Mouse (Mus musculus) 3T3-L1 (cell line): Measurements from ENCODE around the gene St7.

Experiments
- DNase-seq: peaks from one replicate; pipeline ENCODE4 v3.0.0-alpha.2; 2015; ENCODE audit warnings: low read depth, low spot score

Gene St7

DNA sequence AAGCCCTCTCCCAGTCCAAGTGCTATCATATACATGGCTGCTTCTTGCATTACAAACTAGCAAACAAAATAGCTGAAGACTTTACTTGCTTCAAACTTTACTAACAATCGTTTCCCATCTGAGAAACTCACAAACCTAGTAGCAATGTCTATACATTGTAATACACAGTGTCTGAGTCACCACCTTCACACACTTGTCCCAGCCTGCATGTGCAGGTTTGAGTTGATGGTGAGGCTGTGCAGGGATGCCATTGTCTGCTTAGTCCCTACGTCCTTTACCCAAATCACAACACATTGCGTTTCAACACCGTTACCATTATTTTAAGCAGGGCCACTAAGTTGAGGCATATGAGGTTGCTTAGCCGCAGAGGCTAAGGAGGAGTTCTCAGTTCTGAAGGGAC, 26.7 kb downstream of the St7 start:
- no peak for DNase-seq

DNA sequence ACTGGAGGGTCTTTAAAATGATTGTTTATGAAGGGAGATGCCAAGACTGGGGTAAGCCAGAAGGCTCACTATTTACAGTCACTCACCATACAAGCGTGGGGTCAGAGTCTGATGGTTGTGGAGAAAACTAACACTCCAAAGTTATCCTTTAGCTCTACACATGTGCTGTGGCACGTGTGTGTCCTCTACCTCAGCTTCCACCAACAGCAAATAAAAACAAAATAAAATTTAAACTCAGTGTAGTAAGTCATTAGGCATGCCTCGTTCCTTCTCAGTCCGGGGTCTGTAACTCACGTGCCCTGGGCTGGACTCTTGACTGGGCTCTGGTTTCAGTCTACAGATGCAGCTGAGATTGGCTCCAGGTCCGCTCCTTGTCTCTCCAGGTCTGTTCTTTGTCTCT, 27.3 kb downstream of the St7 start:
- DNase-seq = no peak

DNA sequence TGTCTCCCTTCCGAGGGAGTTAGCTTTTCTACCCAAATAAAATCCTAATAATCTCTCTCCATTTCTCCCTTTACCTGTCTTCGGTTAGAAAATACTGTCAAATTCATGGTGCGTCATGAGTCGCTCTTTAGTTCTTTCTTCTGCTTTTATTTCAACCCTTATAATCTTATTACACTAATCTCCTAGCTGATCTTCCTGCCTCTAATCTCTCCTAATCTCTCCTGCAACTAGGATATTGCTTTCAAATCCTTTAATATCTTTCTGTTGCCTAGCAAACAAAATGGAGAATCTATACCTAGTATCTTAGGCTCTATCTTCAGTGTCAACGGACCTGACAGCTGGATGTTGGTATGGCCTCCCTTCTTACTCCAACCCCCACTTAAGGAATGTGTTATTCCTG, 29.0 kb downstream of the St7 start:
- DNase-seq = no peak

DNA sequence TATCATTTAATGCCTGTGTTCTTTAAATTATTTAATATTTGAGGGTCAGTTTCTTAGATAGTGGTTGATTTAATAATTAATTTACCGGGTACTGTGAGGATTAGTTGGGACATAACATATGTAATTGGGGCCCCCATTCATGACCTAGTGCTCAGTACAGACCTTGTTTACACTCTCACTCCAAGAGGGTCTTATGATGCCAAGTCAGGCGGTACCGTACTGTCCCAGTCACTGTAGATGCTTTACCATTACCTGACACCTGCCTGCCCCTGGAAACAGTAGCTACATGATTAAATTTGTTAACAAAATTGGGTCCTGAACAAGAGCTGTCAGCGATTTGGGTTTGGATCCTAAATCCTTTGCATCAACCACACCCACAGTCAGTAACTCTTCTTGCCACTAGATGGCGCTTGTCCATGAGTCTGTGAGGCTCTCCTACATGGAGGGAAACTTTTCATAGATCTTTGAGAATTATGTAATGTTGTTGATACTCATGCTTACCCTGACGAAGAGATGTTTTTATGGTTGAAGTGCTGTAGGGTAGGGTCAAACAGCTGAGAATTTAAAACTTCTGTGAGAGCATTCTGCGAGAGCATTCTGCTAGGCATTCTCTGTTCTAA, 33.2 kb downstream of the St7 start:
- DNase-seq = peak; percentile 89

DNA sequence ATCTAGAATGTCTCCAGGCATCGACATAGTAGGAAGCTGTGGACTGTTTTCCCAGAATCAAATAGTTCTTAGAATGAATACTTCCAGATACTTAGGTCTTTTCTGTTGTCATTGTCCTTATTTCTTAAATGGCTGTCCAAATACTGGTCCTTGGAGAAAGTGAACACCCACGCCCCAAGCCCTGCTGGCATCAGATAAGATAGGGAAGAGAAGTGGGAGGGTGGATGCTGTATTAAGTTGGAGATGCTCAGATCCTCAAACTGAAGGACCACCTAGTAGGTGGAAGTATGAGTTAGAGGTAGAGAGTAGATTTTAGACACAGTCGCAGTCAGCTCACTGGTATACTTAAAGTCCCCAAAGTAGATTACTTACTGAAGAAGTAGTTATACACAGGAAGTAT, 34.5 kb downstream of the St7 start:
- no peak for DNase-seq

DNA sequence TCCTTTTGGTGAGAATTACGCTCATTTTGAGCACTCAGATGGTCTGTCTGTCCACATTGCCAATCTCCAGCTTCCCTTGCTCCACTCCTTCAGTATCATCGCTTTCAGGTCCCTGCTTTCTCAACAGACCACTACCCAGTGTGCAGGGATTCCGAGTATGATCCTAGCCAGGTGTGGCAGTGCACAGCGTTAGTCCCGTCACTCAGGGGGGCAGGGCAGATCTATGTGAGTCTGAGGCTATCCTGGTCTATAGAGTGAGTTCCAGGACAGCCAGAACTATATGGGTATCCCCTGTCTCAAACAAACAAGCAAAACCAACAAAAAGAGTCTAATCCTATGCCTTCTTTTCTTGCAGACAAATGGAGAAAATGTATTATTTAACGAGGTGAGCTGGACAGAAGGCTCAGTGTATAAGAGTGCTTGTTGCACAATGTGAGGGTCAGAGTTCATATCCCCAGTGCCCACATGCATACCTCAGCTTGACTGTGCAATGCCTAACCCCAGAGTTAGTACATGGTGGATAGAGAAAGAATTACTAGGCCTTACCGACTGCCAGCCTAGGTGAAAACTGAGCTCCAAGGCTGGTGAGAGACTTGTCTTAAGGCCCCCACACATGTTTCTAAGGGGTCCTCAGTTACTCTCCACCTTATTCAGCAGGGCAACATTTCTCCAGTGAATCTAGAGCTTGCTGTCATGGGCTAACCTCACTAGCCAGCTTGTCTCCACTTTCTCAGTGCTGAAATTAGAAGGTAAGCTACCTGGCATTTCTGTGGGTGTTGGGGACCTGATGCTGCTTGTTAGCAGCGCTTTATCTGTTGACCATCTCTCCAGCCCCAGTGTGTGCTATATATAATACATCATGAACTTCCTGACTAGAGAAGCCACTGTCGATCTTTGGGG, 35.4 kb downstream of the St7 start:
- no peak for DNase-seq

DNA sequence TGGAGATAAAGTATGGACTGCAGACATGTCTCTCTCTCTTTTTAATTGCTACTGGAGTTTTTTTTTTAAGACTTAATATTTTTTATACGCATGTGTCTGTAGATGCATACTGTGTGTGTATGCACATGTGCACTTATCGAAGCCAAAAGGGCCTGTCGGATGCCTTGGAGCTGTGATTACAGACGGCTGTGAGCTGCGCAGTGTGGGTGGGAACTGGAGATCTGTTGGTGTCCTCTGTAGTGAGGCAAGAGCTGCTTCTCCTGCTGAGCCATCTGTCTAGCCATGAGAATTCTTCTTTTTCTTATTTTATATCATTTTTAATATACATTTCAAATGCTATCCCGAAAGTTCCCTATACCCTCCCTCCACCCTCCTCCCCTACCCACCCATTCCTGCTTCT, 37.4 kb downstream of the St7 start:
- no peak for DNase-seq

DNA sequence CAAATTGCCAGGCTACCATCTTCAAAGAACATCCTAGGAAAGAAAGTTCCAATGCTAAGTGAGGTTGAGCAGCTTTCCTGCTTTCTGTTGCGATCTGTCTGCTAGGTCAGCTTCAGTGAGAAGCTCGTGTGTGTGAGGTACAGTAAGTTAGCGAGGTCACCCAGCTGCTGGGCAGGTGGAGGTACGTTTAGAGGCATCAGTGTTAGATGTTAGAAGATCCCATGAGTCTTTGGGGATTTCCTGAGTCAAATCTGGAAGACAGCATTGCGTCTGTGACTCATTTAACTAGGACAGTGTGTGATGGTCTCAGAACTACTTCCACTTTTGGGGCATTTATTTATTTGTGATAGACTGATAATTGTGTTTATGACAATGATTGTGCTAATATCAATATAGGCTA, 39.0 kb downstream of the St7 start:
- DNase-seq = no peak

DNA sequence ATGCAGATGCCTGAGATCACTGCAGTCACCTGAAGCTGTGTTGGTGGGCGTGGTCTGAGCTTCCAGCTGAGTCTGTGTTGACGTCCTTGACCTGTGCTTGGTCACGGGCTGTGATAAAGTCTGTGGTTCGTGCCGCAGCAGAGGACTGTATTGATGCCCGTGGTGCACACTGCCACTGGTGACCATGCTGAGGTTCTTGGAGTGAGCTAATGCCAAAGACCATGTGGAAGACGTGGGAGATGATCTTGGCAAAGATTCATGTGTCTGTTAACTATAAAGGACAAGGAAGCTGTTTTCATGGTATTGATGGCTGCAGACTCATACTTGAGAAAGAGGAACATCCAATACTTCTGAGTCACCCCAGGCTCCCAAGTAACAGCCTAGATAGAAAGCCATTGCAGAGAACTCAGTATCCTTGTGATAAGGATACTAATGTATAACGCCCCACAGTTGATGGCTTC, 41.2 kb downstream of the St7 start:
- DNase-seq = no peak

DNA sequence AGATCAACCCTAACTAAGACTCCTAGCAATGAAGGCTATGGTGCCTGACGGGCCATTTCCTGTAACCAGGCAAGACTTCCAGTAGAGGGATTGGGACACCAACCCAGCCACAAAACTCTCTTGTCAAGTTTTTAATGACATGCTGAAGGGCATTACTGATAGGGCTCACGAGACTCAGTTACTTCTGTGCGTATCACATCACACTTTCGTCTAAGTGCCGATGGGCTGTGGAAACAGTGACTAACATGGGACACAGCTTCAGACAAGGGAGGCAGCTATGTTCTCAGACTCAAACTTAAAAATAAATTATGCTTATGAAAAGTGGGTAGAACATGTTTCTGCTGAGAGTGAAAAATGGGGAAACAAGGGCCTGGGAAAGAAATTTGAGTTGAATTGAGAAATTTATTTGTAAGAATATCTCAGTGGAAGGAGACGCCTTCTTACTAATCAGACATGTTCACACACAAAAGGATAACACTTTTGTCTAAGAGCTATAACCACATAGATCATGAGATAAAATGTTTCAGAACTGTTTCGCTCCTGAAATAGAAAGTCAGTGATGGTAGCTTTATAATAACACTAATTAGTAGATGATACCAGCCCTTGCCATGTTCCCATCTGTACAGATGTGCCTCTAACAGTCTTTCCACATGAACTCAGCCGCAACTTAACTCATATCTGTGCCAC, 44.7 kb downstream of the St7 start:
- no peak for DNase-seq

DNA sequence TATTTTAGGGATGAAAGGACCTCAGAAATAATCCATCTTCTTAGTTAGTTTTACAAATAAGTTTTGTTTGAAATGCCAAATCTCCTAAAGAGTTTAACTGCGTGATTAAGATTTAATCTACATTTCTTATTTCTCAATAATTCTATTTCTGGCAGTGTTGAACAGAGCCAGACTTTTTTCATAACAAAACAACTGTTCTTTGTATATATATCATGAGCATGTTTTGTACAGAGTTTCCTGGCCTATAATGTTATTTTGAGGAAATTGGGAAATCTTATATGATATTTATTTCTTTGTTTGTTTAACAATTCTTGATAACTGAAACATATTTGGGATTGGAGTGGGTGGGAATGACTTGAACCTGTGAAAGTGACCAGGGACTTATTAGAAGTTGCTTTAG, 47.4 kb downstream of the St7 start:
- no peak for DNase-seq

DNA sequence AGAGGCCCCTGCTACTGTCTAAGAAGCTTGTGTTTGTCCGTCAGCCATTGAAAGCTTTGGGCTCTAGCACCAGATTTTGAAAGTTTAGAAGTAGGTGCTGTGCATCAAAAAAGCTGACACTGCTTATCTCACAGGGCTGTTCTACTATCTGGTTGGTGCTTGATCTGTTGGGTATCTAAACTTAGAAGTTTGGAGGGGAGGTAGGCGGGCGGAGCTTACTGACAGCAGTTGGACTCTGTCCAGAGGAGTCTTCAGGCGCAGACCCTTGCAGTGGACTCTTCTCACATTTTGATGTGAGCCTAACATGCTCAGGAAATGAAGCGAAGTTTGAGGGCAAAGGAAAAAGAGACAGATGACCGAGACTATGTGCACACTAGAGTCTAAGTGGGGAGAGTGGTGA, 48.9 kb downstream of the St7 start:
- no peak for DNase-seq

DNA sequence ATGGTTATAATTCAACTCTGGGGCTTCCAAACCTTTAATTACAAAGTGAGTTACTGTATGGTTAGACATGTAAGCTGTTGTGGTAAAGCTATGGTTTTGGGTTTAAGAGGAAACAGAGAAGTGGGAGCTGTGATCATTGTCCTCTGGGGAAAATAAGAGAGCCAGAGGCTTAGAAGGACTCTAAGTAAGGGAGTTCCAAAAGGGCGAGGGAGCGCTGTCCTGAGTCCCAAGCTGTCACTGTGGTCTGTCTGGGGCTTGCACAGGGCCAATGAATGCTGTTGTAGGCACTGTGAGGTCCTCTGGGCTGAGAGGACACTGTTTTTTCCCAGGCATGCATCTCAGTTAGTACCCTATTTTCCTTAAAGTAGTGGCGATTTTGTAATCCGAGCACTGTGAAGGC, 49.5 kb downstream of the St7 start:
- DNase-seq = no peak

DNA sequence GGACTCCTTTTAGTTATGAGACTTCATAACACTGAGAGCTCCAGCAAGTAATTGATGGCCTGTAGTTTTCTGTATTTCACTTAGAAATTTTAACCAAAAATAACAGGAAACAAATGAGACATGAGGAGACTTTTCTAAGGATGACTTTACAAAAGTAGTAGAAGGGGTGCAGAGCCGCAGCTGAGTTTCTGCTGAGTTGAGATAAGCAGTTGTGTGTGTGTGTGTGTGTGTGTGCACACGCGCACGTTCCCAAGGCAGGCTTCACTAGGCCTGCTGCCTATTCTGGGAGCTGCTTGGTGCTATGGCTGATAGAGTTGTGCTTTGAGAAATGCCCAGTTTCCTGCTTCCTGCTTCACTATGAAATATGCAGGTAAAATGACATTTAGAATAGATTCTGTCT, 50.6 kb downstream of the St7 start:
- DNase-seq = no peak

DNA sequence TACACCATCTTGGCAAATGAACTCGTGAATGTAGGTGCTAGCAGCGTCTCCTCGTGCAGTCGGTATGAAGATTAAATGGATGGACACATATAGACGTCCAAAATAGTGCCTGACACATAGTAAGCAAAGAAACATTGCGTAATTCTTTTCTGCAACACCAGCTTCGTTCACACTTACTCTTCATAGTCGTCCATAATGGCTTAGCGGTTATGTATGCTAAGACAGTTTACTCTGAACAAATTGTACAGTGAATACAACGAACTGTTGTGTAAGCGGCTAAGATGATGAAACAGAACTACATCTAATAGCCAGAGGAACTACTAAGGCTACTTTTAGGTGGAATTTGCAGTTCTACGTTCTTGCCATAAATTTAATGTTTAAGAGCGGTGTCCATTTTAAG, 55.0 kb downstream of the St7 start:
- DNase-seq = no peak

DNA sequence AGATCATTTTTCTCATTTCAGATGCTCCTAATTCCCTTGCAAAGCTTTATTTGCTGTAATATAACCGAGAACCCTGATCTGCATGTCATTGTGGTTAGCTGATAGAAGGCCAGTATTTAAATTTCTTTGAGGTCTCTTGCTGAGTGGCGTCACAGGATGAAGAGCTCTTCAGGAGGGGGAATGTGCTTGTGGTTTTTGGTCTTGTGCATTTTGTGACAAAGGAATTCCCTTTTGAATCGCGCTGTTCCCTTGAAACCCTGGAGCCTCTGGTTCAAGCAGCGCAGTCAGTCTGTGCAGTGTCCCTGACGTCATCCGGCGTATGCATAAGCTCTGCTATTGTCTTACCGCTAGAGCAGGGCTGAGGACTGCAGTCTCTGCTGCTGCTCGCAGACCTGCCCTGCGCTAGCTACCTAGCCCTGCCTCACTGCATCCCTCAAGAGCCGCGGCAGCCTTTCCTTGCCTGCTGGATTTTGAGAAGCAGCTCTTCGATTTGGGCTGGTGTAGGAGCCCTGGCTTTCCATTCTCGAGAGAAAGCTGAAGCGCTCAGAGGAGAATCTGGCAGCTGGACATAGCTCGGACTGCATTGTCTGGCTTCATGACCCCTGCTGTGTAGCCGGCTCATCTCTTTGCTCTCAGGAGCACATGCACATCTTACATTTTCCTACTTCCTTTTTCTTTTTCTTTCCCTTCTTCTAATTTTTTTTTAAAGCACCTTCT, 56.3 kb downstream of the St7 start:
- DNase-seq = peak; percentile 89

DNA sequence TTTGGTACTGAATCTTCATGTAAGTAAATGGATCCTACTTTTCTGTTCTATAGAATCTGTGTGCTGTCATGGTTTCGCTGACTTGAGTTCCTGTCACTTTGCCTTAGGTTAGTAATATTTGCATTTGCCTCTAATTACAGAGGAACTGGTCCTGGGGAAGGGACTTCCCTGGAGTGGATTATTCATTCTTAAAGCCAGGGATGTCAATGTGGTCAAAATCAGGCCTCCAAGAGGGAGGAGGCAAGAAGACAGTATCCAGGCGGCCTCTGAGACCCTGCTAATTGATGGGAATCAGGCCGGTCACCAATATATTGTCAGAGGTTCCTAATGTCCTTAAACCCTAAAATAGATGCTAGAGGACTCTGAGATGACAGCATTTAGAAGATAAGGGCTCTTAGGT, 56.9 kb downstream of the St7 start:
- peak; percentile 40 for DNase-seq

DNA sequence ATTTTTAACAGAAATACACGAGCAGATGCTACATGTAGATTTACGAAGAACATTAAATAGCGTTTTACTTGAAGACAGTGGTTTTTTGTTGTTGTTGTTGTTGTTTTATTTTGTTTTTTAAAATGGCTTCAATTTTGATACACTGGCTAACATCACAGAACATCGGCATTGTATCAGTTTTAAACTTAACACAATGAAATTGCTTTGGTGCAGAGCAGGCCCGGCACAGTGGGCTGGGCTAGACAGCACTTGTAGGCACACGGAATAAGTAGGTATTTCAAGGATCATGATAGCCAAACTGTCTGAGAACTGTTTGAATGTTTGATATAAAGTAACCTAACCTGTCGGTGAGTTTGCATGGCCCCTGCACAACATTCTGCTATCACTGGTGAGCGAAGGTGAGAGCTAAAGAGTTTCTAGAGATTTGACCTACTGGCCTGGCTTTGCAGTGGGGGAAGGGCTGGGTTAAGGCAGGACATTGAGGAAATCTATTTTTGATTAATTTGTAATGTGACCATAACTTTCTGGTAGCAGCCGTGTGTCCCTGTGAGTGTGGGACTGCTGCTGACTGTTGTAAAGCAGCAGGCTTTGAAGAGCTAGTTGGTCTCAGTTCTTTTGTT, 57.4 kb downstream of the St7 start:
- no peak for DNase-seq

DNA sequence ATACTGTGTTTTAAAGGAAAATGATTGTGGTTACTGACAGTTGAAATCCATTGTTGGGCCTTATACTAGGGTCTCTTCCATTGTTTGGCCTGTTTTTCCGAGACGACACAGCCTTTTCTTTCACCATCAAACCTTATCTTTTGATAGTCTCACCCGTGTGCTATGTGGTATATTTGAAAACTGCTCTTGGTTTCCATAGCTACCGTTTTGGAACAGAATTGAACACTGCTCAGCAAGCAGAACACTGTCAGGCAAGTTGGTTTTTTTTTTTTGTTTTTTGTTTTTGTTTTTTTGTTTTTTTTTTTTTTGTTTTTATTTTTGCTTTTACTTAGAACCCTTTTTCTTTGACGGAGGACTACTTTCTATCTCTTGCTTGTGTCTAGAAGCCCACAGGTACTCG, 58.2 kb downstream of the St7 start:
- no peak for DNase-seq

DNA sequence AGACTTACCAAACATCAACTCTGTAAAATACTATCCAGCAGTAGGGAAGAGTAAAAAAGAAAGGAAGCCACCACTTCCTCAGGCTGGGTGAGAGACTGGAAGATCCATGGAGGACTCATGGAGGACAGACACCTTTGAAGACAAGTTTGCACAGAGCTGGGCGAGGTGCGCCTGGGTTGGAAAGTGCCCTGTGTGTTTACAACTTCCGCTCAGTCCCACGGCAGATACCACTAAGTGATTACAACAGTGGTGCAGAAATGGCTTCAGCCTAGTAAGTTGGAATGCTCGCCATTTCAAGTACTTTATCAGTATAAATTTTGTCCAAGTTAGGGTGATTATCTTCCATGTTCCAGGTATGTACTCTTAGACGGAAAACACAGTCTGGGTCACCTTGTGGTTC, 63.2 kb downstream of the St7 start:
- DNase-seq = no peak

DNA sequence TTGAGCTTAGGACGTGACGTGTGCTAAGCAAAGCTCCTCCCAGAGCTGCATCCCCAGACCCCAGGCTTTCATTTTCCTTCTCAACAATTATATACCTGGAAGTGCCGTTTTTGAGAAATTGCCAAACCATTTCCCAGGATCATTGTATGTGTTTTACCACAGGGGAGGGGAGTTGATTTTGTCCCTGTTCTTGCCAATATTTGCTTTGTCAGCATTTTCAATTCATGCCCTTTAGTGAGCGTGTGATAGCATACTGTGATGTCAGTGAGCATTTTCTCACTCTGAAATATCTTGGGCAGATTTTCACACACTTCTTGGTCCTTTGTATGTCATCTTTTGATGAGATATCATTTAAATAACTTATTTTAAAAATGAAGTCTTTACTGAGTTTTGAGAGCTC, 65.8 kb downstream of the St7 start:
- DNase-seq = no peak
